Mouse (Mus musculus) CH12.LX (cell line): ENCODE measurements at regions not wholly inside any gene's neighbourhood (a gene's known extent, or its start where the extent isn't known, plus 50 kb on each side); places are given as distances from the start of the nearest gene placed in this dataset.

Source experiments
- RAD21 ChIP-seq: IDR thresholded peaks from 2 replicates; pipeline ENCODE4 v1.6.1; 2011; ENCODE audit warnings: low read depth, mild to moderate bottlenecking, low read length, improper control_type of control experiment, moderate library complexity
- ZNF384 ChIP-seq: IDR thresholded peaks from 2 replicates; pipeline ENCODE4 v1.6.1; 2012; ENCODE audit warnings: low read depth, low read length, improper control_type of control experiment, inconsistent platforms

- TF ChIP-seq ZNF384 (no peak), RAD21 (no peak)
Observed at GRCm38 (mm10) chr11:71527691-71528090, 222.0 kb upstream of the Wscd1 start.
